ENCODE assay signal across 8 mouse cellular contexts in the genomic region with DNA sequence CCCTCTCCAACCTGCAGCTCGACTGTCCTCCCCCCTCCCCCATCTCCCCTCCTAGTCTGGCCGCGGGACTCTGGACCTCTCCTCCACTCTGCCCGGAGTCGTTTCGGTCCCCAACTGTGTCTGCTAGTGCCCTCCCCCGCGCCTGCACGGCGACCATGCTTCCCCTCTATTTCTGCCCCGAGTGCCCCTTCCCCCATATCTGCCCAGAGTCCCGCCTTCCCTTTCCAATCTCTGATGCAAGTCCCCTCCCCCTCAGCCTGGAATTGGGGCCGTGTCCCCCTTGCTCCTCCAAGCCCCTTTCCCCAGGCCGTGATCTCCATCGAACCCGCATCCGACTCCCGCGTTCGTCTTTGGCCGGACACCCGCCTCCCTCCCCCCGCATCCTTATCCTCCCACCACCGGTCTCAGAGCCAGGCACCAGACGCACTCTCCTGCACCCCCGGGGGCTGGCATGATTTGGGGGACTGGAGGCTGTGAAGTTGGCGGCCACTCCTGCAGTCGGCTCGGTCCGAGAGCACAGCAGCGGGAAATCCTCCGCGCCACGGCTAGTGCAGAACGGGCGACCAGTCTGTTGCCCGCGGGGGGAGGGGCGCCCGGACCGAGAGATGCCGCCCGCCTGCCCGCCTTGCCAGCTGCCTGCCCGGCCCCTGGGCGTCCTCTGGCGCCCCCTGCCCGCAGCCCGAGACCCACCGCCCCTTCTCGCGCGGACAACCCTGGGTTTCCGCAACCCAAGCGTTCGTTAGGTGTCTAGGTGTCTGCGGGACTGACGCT. TPM values are rescaled to one million over a fixed set of nuclear protein-coding genes. Genes with fewer than 3 reads are reported as not detected.
A peak's percentile ranks its signal among the peaks of the same experiment; 100 is the strongest.
DNase-seq lines count a peak whose midpoint lies in the region; ATAC-seq lines count a peak whose summit lies in the region.
"Had no signal": no experiment of that assay in that cellular context is flagged by ENCODE, and none has a peak within 500 bp of the region (broad histone marks: within the 10 kb centered on the region; RNA-seq: fewer than 3 reads in every experiment).

No protein-coding gene starts in this region.

- peaks cover 49% of the 10 kb centered on the region for H3K27me3 ChIP-seq in intestine, embryonic 16.5 days (replicated peaks; ENCODE audit: control insufficient read depth, insufficient read depth, low read length)
- peaks cover 95% of the 10 kb centered on the region for H3K27me3 ChIP-seq in limb, embryonic 12.5 days
- H3K27me3 ChIP-seq in midbrain, embryonic 15.5 days (replicated peaks): no peaks in the 10 kb centered on the region
- H3K27me3 ChIP-seq in splenic B cell, adult 2 months (ENCODE audit: control insufficient read depth, insufficient read depth, low read length, poor library complexity, severe bottlenecking): peaks cover 3% of the 10 kb centered on the region; the same call in 1 of the 2 replicates

- peak overlapping the region; percentile 67 for H3K4me3 ChIP-seq in intestine, embryonic 16.5 days (ENCODE audit: low read length)
- peak overlapping the region; percentile 69 for H3K4me3 ChIP-seq in limb, embryonic 12.5 days (replicated peaks)
- H3K4me3 ChIP-seq in midbrain, embryonic 15.5 days: peak overlapping the region; percentile 95

- no peaks in the 10 kb centered on the region for H3K9me3 ChIP-seq in intestine, embryonic 16.5 days (ENCODE audit: control insufficient read depth, low read length)
- H3K9me3 ChIP-seq in limb, embryonic 12.5 days: no peaks in the 10 kb centered on the region
- no peaks in the 10 kb centered on the region for H3K9me3 ChIP-seq in midbrain, embryonic 15.5 days

- peak overlapping the region; percentile 70 for H3K9ac ChIP-seq in intestine, embryonic 16.5 days (ENCODE audit: low read depth, low read length)
- H3K9ac ChIP-seq in limb, embryonic 12.5 days (replicated peaks): peak overlapping the region; percentile 83
- H3K9ac ChIP-seq in midbrain, embryonic 15.5 days: peak overlapping the region; percentile 92

- peak overlapping the region; percentile 97 for H3K4me2 ChIP-seq in intestine, embryonic 16.5 days (ENCODE audit: low read depth, low read length)
- H3K4me2 ChIP-seq in limb, embryonic 12.5 days: peak overlapping the region; percentile 94
- peak overlapping the region; percentile 84 for H3K4me2 ChIP-seq in midbrain, embryonic 15.5 days

- peak; percentile 67 to 73 for DNase-seq in adrenal gland, adult 18-20 months (ENCODE audit: low spot score in 2 of 2)
- DNase-seq in cerebellum, adult 8-10 months: peak; percentile 79
- peak; percentile 75 to 79 for DNase-seq in frontal cortex, postnatal 25 days (ENCODE audit: low spot score in 2 of 2)
- peak; percentile 69 for DNase-seq in splenic B cell, adult 2 months (ENCODE audit: low read depth, low spot score)

- H3K27ac ChIP-seq in intestine, embryonic 16.5 days (ENCODE audit: low read length): no peak overlapping the region
- H3K27ac ChIP-seq in limb, embryonic 12.5 days: no peak overlapping the region
- peak overlapping the region; percentile 87 for H3K27ac ChIP-seq in midbrain, embryonic 15.5 days

- WGBS in intestine, embryonic 16.5 days: 1% methylated on average over 55 of the region's 58 CpGs
- WGBS in limb, embryonic 12.5 days: 1% methylated on average over 58 of the region's 58 CpGs
- WGBS in midbrain, embryonic 15.5 days: under 1% methylated on average over 58 of the region's 58 CpGs

- H3K4me1 ChIP-seq in intestine, embryonic 16.5 days (ENCODE audit: control insufficient read depth, insufficient read depth, low read length): peaks cover 23% of the 10 kb centered on the region
- H3K4me1 ChIP-seq in limb, embryonic 12.5 days (replicated peaks): peaks cover 49% of the 10 kb centered on the region
- H3K4me1 ChIP-seq in midbrain, embryonic 15.5 days: peaks cover 81% of the 10 kb centered on the region

- ATAC-seq in intestine, embryonic 16.5 days: 0 out of 2 replicates have a peak, but pooled peaks have one; percentile 23
- 0 out of 2 replicates have a peak, but pooled peaks have one; percentile 4 for ATAC-seq in limb, embryonic 12.5 days (ENCODE audit: insufficient number of reproducible peaks, insufficient read depth, low FRiP score, low TSS enrichment, low read depth)
- ATAC-seq in midbrain, embryonic 15.5 days (replicated peaks): peak; percentile 11

- no peaks in the 10 kb centered on the region for H3K36me3 ChIP-seq in intestine, embryonic 16.5 days (ENCODE audit: control insufficient read depth, insufficient read depth, low read length)
- no peaks in the 10 kb centered on the region for H3K36me3 ChIP-seq in limb, embryonic 12.5 days
- H3K36me3 ChIP-seq in midbrain, embryonic 15.5 days (replicated peaks): no peaks in the 10 kb centered on the region
- no peaks in the 10 kb centered on the region for H3K36me3 ChIP-seq in splenic B cell, adult 2 months (ENCODE audit: control insufficient read depth, insufficient read depth, low read length, poor library complexity, severe bottlenecking)

RNA-seq across cellular contexts. Expression of a gene that starts 1.2 kb away (rescaled TPM):
- 10 to 100 TPM; 20.4 to 23.9 TPM for total RNA-seq in adrenal gland, adult 18-20 months (2021)
- 0.99 and 1.0 TPM in 2 replicates for polyA plus RNA-seq in intestine, embryonic 16.5 days (2015; fragmentation: Nextera tagmentation; extraction: Ambion mirVana)
- 3.1 and 3.6 TPM in 2 replicates for polyA plus RNA-seq in limb, embryonic 12.5 days (2016; fragmentation: Nextera tagmentation; extraction: Ambion mirVana)
- 19.4 and 23.6 TPM in 2 replicates for polyA plus RNA-seq in midbrain, embryonic 15.5 days (2015; fragmentation: Nextera tagmentation; extraction: Ambion mirVana)

RNA-seq across cellular contexts. Expression of a gene that starts 56.8 kb away (rescaled TPM):
- total RNA-seq in adrenal gland, adult 18-20 months (2021): under 1 TPM; 0.51 to 0.53 TPM
- polyA plus RNA-seq in intestine, embryonic 16.5 days (2015; fragmentation: Nextera tagmentation; extraction: Ambion mirVana): 0.04 TPM in 1 of 2 replicates, not detected in the other
- polyA plus RNA-seq in limb, embryonic 12.5 days (2016; fragmentation: Nextera tagmentation; extraction: Ambion mirVana): not detected in 2 replicates
- not detected in 2 replicates for polyA plus RNA-seq in midbrain, embryonic 15.5 days (2015; fragmentation: Nextera tagmentation; extraction: Ambion mirVana)
- total RNA-seq: gastrocnemius, postnatal 4 days had no signal
